Mouse (Mus musculus) kidney, adult 2 months (tissue): ENCODE results near the gene Fuz.

Source experiments
- CTCF ChIP-seq: fragments of 200-500 bp; conservative IDR thresholded peaks from 2 replicates; pipeline ENCODE4 v1.5.1; 2011; ENCODE audit warnings: low read depth, mild to moderate bottlenecking, control low read depth, low read length, moderate library complexity, mixed read lengths; ENCODE audit not compliant: insufficient read depth, insufficient read length
- POLR2A ChIP-seq: fragments of 200-500 bp; IDR thresholded peaks from one replicate; pipeline ENCODE4 v1.6.1; 2011; ENCODE audit warnings: low read depth, low read length, control low read depth

GRCm38 (mm10) chr7:44855036-44855435 is 40.8 kb upstream of the Fuz start:
- no peak for TF ChIP-seq CTCF
- TF ChIP-seq POLR2A = no peak
